Mouse (Mus musculus): ENCODE measurements at regions not wholly inside any gene's neighbourhood (a gene's known extent, or its start where the extent isn't known, plus 50 kb on each side); places are given as distances from the start of the nearest gene placed in this dataset.

GRCm38 (mm10) chr7:133376833-133377484, 225.0 kb downstream of the Tex36 start:
- no peak for DNase-seq (ENCODE audit: low read depth)

- DNase-seq (ENCODE audit: low read depth), result no peak
Measured at GRCm38 (mm10) chr7:133372695-133373094, 229.3 kb downstream of the Tex36 start.

- no peak for DNase-seq (ENCODE audit: low read depth)
Measured at GRCm38 (mm10) chr7:133370542-133370941, 231.4 kb downstream of the Tex36 start.

GRCm38 (mm10) chr7:133364601-133365000, 237.4 kb downstream of the Tex36 start:
- no peak for DNase-seq (ENCODE audit: low read depth)

GRCm38 (mm10) chr7:133328717-133329116, 204.6 kb upstream of the Ctbp2 start:
- DNase-seq (ENCODE audit: low read depth), result no peak

- DNase-seq (ENCODE audit: low read depth), result no peak
Measured at GRCm38 (mm10) chr7:133325548-133326190, 201.5 kb upstream of the Ctbp2 start.

- no peak for DNase-seq (ENCODE audit: low read depth)
Measured at GRCm38 (mm10) chr7:133323955-133324354, 199.8 kb upstream of the Ctbp2 start.

GRCm38 (mm10) chr7:133317511-133317910, 193.4 kb upstream of the Ctbp2 start:
- no peak for DNase-seq (ENCODE audit: low read depth)

- no peak for DNase-seq (ENCODE audit: low read depth)
Measured at GRCm38 (mm10) chr7:133316701-133317475, 192.7 kb upstream of the Ctbp2 start.

GRCm38 (mm10) chr7:133315197-133316029, 191.3 kb upstream of the Ctbp2 start:
- DNase-seq (ENCODE audit: low read depth), result no peak

GRCm38 (mm10) chr7:133313115-133313514, 189.0 kb upstream of the Ctbp2 start:
- no peak for DNase-seq (ENCODE audit: low read depth)

- no peak for DNase-seq (ENCODE audit: low read depth)
Measured at GRCm38 (mm10) chr7:133311116-133311801, 187.1 kb upstream of the Ctbp2 start.

GRCm38 (mm10) chr7:133304461-133304860, 180.3 kb upstream of the Ctbp2 start:
- DNase-seq (ENCODE audit: low read depth), result no peak

- no peak for DNase-seq (ENCODE audit: low read depth)
Measured at GRCm38 (mm10) chr7:133290471-133290870, 166.3 kb upstream of the Ctbp2 start.

GRCm38 (mm10) chr7:133288236-133288635, 164.1 kb upstream of the Ctbp2 start:
- no peak for DNase-seq (ENCODE audit: low read depth)

GRCm38 (mm10) chr7:133286836-133287235, 162.7 kb upstream of the Ctbp2 start:
- no peak for DNase-seq (ENCODE audit: low read depth)

- no peak for DNase-seq (ENCODE audit: low read depth)
Measured at GRCm38 (mm10) chr7:133286216-133286615, 162.1 kb upstream of the Ctbp2 start.

GRCm38 (mm10) chr7:133262161-133262560, 138.0 kb upstream of the Ctbp2 start:
- no peak for DNase-seq (ENCODE audit: low read depth)

- no peak for DNase-seq (ENCODE audit: low read depth)
Measured at GRCm38 (mm10) chr7:133259143-133259542, 135.0 kb upstream of the Ctbp2 start.

- no peak for DNase-seq (ENCODE audit: low read depth)
Measured at GRCm38 (mm10) chr7:133256831-133257230, 132.7 kb upstream of the Ctbp2 start.

GRCm38 (mm10) chr7:133244601-133245000, 120.4 kb upstream of the Ctbp2 start:
- DNase-seq (ENCODE audit: low read depth), result no peak

GRCm38 (mm10) chr7:133234326-133234725, 110.2 kb upstream of the Ctbp2 start:
- no peak for DNase-seq (ENCODE audit: low read depth)
